Mouse (Mus musculus) myocyte (in vitro differentiated cells): Measurements from ENCODE around the gene Smchd1.

Experiments used
- CEBPB ChIP-seq: IDR thresholded peaks from 2 replicates; pipeline ENCODE4 v1.6.1; 2011; ENCODE audit warnings: mild to moderate bottlenecking, moderate library complexity; ENCODE audit not compliant: poor library complexity, insufficient read depth, severe bottlenecking
- E2F4 ChIP-seq: IDR thresholded peaks from one replicate; pipeline ENCODE4 v1.6.1; 2011; ENCODE audit warnings: mild to moderate bottlenecking, control low read depth, moderate library complexity; ENCODE audit not compliant: insufficient read depth
- MAX ChIP-seq: IDR thresholded peaks from one replicate; pipeline ENCODE4 v1.6.1; 2011; ENCODE audit warnings: low read depth, mild to moderate bottlenecking, control low read depth
- MYOD1 ChIP-seq, 3 experiments: IDR thresholded peaks; one replicate each; pipeline ENCODE4 v1.6.1; 2011; ENCODE audit warnings: control low read depth in 2 of 3, low read depth in 2 of 3, mild to moderate bottlenecking in 2 of 3, moderate library complexity in 1 of 3; ENCODE audit not compliant: insufficient read length in 2 of 3, control insufficient read depth in 1 of 3
- MYOG ChIP-seq, 3 experiments: IDR thresholded peaks; one replicate each; pipeline ENCODE4 v1.6.1; 2011; ENCODE audit warnings: control low read depth in 2 of 3, low read depth in 2 of 3, mild to moderate bottlenecking in 2 of 3; ENCODE audit not compliant: insufficient read length in 2 of 3, control insufficient read depth in 1 of 3, insufficient read depth in 1 of 3
- POLR2A ChIP-seq: IDR thresholded peaks from one replicate; pipeline ENCODE4 v1.6.1; 2011; ENCODE audit warnings: low read depth, mild to moderate bottlenecking, control low read depth, moderate library complexity; ENCODE audit not compliant: insufficient read length
- POLR2AphosphoS2 ChIP-seq: IDR thresholded peaks from one replicate; pipeline ENCODE4 v1.6.1; 2011; ENCODE audit warnings: low read depth, control low read depth; ENCODE audit not compliant: insufficient read length
- REST ChIP-seq: IDR thresholded peaks from one replicate; pipeline ENCODE4 v1.6.1; 2011; ENCODE audit warnings: mild to moderate bottlenecking, control low read depth, moderate library complexity; ENCODE audit not compliant: insufficient read depth, insufficient read length
- SRF ChIP-seq: IDR thresholded peaks from one replicate; pipeline ENCODE4 v1.6.1; 2011; ENCODE audit warnings: low read depth; ENCODE audit not compliant: control insufficient read depth, insufficient read length
- TCF12 ChIP-seq: IDR thresholded peaks from one replicate; pipeline ENCODE4 v1.6.1; 2011; ENCODE audit warnings: mild to moderate bottlenecking, control low read depth; ENCODE audit not compliant: poor library complexity, insufficient read depth, severe bottlenecking
- USF1 ChIP-seq: IDR thresholded peaks from one replicate; pipeline ENCODE4 v1.6.1; 2011; ENCODE audit warnings: low read depth, mild to moderate bottlenecking, control low read depth, moderate library complexity

- TF ChIP-seq POLR2AphosphoS2 (no peak), POLR2A (no peak), CEBPB (no peak), MAX (no peak), SRF (no peak), MYOD1 (IDR thresholded peaks at IDR 0.05; ENCODE audit: control insufficient read depth in 1 of 3, insufficient read length in 2 of 3, low read depth in 2 of 3) (no peak), USF1 (no peak), E2F4 (no peak), TCF12 (no peak), REST (no peak), MYOG (IDR thresholded peaks at IDR 0.05; ENCODE audit: control insufficient read depth in 1 of 3, insufficient read depth in 1 of 3, insufficient read length in 2 of 3, low read depth in 2 of 3) (no peak)
Measured at GRCm38 (mm10) chr17:71338627-71339026, 136.5 kb downstream of the Smchd1 start.
